Mouse (Mus musculus) embryonic fibroblast, embryonic 13.5 days (primary cell): ENCODE results near the gene Pacs2.
A peak's percentile ranks its signal among the peaks of the same experiment; 100 is the strongest.

Source experiments
- CTCF ChIP-seq: IDR thresholded peaks from 2 replicates; pipeline ENCODE4 v1.5.1; 2011; ENCODE audit warnings: mild to moderate bottlenecking, control low read depth, low read length, moderate library complexity, borderline replicate concordance; ENCODE audit not compliant: insufficient read depth
- POLR2A ChIP-seq: IDR thresholded peaks from 2 replicates; pipeline ENCODE4 v1.6.1; 2011; ENCODE audit warnings: low read depth, mild to moderate bottlenecking, control low read depth, low read length, moderate library complexity

GRCm38 (mm10) chr12:113004993-113005392 is 9.3 kb upstream of the Pacs2 start:
- TF ChIP-seq CTCF (peak; percentile 60; the same call in 1 of the 2 replicates), POLR2A (no peak)
